Mouse (Mus musculus) G1E (cell line): ENCODE results near the gene Gm1043.

Experiments
- CTCF ChIP-seq: IDR thresholded peaks from 2 replicates; pipeline ENCODE4 v1.5.1; 2012; ENCODE audit warnings: low read depth, low read length, inconsistent platforms, mixed read lengths
- GATA1 ChIP-seq: IDR thresholded peaks from 2 replicates; pipeline ENCODE4 v1.6.1; 2012; ENCODE audit warnings: borderline replicate concordance, low read length, inconsistent platforms, mixed read lengths
- TAL1 ChIP-seq: conservative IDR thresholded peaks from 2 replicates; pipeline ENCODE4 v1.6.1; 2012; ENCODE audit warnings: low read depth, low read length, inconsistent platforms, mixed read lengths

- TF ChIP-seq TAL1 (no peak), CTCF (no peak), GATA1 (no peak)
These were observed 111.6 kb downstream of the Gm1043 start for GRCm38 (mm10) chr5:37196666-37197250.
